Mouse (Mus musculus) liver, adult 2 months (tissue): ENCODE measurements at regions not wholly inside any gene's neighbourhood (a gene's known extent, or its start where the extent isn't known, plus 50 kb on each side); places are given as distances from the start of the nearest gene placed in this dataset.

Source experiments
- CTCF ChIP-seq: fragments of 200-500 bp; IDR thresholded peaks from 2 replicates; pipeline ENCODE4 v1.5.1; 2011; ENCODE audit warnings: low read depth, low read length, control low read depth
- POLR2A ChIP-seq: fragments of 200-500 bp; IDR thresholded peaks from 2 replicates; pipeline ENCODE4 v1.6.1; 2011; ENCODE audit warnings: low read length, control low read depth; ENCODE audit not compliant: insufficient read depth; ENCODE audit errors: extremely low read depth

- TF ChIP-seq POLR2A = no peak
- TF ChIP-seq CTCF = no peak
Observed at GRCm38 (mm10) chr4:142758102-142758501, 454.7 kb downstream of the Prdm2 start.
